Mouse (Mus musculus) embryonic facial prominence, embryonic 15.5 days (tissue): ENCODE results near the gene Baz2b. TPM values are rescaled to one million over a fixed set of nuclear protein-coding genes. Genes with fewer than 3 reads are reported as not detected.
"Not testable (repeated sequence)": the region's sequence is repeated elsewhere in the genome, so short reads cannot be mapped to it uniquely, and the experiment has no call there.

Source experiments
- ATAC-seq: fragments of 200-750 bp; cut with Nextera tagmentation; 2 replicates; pipeline ENCODE4 v1.8.0; 2017; ENCODE audit warnings: low read depth, moderate TSS enrichment; ENCODE audit not compliant: insufficient number of reproducible peaks, low FRiP score, low TSS enrichment
- H3K27ac ChIP-seq: fragments of 300-500 bp; sonication (generic); replicated peaks from 2 replicates; pipeline ENCODE4 v1.5.1; 2015; ENCODE audit warnings: mild to moderate bottlenecking, inconsistent platforms
- H3K27me3 ChIP-seq: fragments of 300-500 bp; sonication (generic); 2 replicates; pipeline ENCODE4 v1.6.1; 2015; ENCODE audit warnings: inconsistent platforms
- H3K36me3 ChIP-seq: fragments of 300-500 bp; sonication (generic); 2 replicates; pipeline ENCODE4 v1.6.1; 2015; ENCODE audit warnings: mild to moderate bottlenecking, inconsistent platforms
- H3K4me1 ChIP-seq: fragments of 300-500 bp; sonication (generic); 2 replicates; pipeline ENCODE4 v1.6.1; 2015; ENCODE audit warnings: inconsistent platforms
- H3K4me2 ChIP-seq: fragments of 300-500 bp; sonication (generic); replicated peaks from 2 replicates; pipeline ENCODE4 v1.6.1; 2015; ENCODE audit warnings: mild to moderate bottlenecking, inconsistent platforms
- H3K4me3 ChIP-seq: fragments of 300-500 bp; sonication (generic); replicated peaks from 2 replicates; pipeline ENCODE4 v1.5.1; 2015; ENCODE audit warnings: mild to moderate bottlenecking, inconsistent platforms
- H3K9ac ChIP-seq: fragments of 300-500 bp; sonication (generic); 2 replicates; pipeline ENCODE4 v1.6.1; 2015; ENCODE audit warnings: inconsistent platforms
- H3K9me3 ChIP-seq: fragments of 300-500 bp; sonication (generic); replicated peaks from 2 replicates; pipeline ENCODE4 v1.6.1; 2016; ENCODE audit warnings: inconsistent platforms
- WGBS: fragments of 180-500 bp; shearing (Covaris S2); methylation state at CpG from one replicate; pipeline ENCODE4 v1.1.7; 2015; 5-methylcytosine and 5-hydroxymethylcytosine counted together
- polyA plus RNA-seq: library from polyadenylated mRNA; unstranded; fragments of >200 nt; fragmentation: Nextera tagmentation; extraction: Ambion mirVana; gene quantifications from 2 replicates; pipeline ENCODE4 v1.2.1, GENCODE M21; 2015

The Baz2b gene
- polyA plus RNA-seq, 1 experiment from 2014 or later, result 58.1 TPM

- Histone ChIP-seq H3K4me2 (no peak overlapping the region), H3K9ac (no peak overlapping the region), H3K9me3 (no peaks in the 10 kb centered on the region), H3K27ac (no peak overlapping the region), H3K4me1 (no peaks in the 10 kb centered on the region), H3K36me3 (no peaks in the 10 kb centered on the region), H3K4me3 (no peak overlapping the region), H3K27me3 (no peaks in the 10 kb centered on the region)
- WGBS, result 91% methylated on average over 11 of the region's 11 CpGs
- no peak for ATAC-seq
Measured at GRCm38 (mm10) chr2:60165679-60166078, 44.0 kb downstream of the Baz2b start.

DNA sequence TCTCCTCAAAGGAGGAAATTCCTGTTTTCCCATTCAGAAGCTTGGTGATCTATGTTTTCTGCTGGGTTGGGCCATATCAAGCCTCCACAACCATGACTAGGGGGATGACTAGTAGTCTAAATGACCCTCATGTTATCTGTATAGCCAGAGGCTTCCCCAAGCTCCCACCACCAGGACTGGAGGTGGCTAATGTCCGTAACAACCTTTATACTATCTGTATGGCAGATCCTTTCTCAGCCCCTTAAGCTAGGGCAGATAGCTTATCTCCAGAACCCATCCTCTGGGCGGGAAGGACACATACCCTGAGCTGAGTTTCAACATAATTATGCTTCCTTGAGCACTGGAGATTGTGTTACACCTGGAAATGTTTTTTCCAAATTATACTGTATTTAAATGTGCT lies 45.9 kb downstream of the Baz2b start:
- no peak overlapping the region for H3K4me2 ChIP-seq
- no peak for ATAC-seq
- 68% methylated on average over 2 of the region's 2 CpGs for WGBS
- H3K27ac ChIP-seq, result no peak overlapping the region
- no peak overlapping the region for H3K4me3 ChIP-seq
- H3K9ac ChIP-seq, result no peak overlapping the region
- H3K9me3 ChIP-seq, result no peaks in the 10 kb centered on the region
- H3K27me3 ChIP-seq, result no peaks in the 10 kb centered on the region
- no peaks in the 10 kb centered on the region for H3K36me3 ChIP-seq
- H3K4me1 ChIP-seq, result no peaks in the 10 kb centered on the region

DNA sequence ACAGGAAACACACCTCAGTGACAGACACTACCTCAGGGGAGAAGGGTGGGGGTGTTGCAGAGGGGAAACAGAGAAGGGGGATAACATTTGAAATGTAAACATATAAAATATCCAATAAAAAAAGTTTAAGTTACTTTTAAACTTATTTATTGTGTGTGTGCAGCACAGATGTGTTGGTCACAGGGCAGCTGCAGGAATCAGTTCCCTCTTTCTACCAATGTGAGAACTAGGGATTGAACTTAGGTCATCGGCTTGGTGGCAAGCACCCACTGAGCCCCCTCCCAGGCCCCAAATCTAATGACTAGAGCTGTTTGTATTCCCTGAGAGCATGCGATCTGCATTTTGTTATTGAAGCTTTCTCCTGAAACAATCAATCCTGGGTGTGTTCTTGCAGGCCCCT lies 57.2 kb downstream of the Baz2b start:
- no peaks in the 10 kb centered on the region for H3K27me3 ChIP-seq

GRCm38 (mm10) chr2:60148651-60149050 lies 61.0 kb downstream of the Baz2b start:
- ATAC-seq, result no peak
- Histone ChIP-seq H3K27ac (no peak overlapping the region), H3K27me3 (no peaks in the 10 kb centered on the region), H3K4me2 (no peak overlapping the region), H3K9me3 (no peaks in the 10 kb centered on the region), H3K9ac (no peak overlapping the region), H3K36me3 (no peaks in the 10 kb centered on the region), H3K4me1 (peaks cover 5% of the 10 kb centered on the region; the same call in 1 of the 2 replicates), H3K4me3 (no peak overlapping the region)
- WGBS, result 61% methylated on average over 5 of the region's 5 CpGs

More for the DNA sequence above, 57.2 kb downstream of the Baz2b start:
- H3K9me3 ChIP-seq, result no peaks in the 10 kb centered on the region
- H3K4me3 ChIP-seq, result no peak overlapping the region
- no peak for ATAC-seq
- WGBS, result 81% methylated on average over 2 of the region's 2 CpGs
- H3K9ac ChIP-seq, result no peak overlapping the region
- no peaks in the 10 kb centered on the region for H3K36me3 ChIP-seq
- H3K27ac ChIP-seq, result no peak overlapping the region
- H3K4me1 ChIP-seq, result no peaks in the 10 kb centered on the region; the same call in 1 of the 2 replicates
- H3K4me2 ChIP-seq, result no peak overlapping the region

DNA sequence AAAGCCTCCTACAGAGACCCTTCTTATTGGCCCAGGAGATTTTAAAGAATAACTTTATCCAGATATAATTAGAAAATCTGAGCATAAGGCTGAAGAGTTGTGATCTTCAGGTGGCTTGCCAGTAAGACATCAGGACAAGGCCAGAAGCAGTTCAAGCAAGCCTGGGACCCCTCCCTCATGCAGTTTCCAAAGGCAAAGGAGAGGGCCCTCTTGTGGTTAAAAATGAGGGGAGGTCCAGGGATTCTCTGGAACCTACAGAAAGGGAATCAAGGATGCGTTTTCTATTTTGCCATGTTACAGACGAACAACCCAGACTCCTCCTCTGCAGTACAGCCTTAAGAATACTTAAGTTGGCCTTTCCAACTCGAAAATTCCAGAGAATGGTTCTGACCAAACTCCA lies 62.2 kb downstream of the Baz2b start:
- no peak for ATAC-seq
- H3K27me3 ChIP-seq, result no peaks in the 10 kb centered on the region
- H3K27ac ChIP-seq, result no peak overlapping the region
- no peaks in the 10 kb centered on the region for H3K9me3 ChIP-seq
- no peak overlapping the region for H3K4me3 ChIP-seq
- H3K4me1 ChIP-seq, result peaks cover 5% of the 10 kb centered on the region; the same call in 1 of the 2 replicates
- WGBS, result 39% methylated on average over 3 of the region's 3 CpGs
- H3K4me2 ChIP-seq, result no peak overlapping the region
- no peak overlapping the region for H3K9ac ChIP-seq
- no peaks in the 10 kb centered on the region for H3K36me3 ChIP-seq

- no peaks in the 10 kb centered on the region for H3K9me3 ChIP-seq
- no peaks in the 10 kb centered on the region for H3K27me3 ChIP-seq
- no peak; the same call in 1 of the 2 replicates for ATAC-seq
- H3K4me3 ChIP-seq, result no peak overlapping the region
- H3K4me2 ChIP-seq, result no peak overlapping the region
- WGBS, result 68% methylated on average over 6 of the region's 6 CpGs
- H3K4me1 ChIP-seq, result peaks cover 5% of the 10 kb centered on the region; the same call in 1 of the 2 replicates
- H3K9ac ChIP-seq, result no peak overlapping the region
- no peaks in the 10 kb centered on the region for H3K36me3 ChIP-seq
- no peak overlapping the region for H3K27ac ChIP-seq
Measured at GRCm38 (mm10) chr2:60145742-60146141, 63.9 kb downstream of the Baz2b start.

GRCm38 (mm10) chr2:60143383-60143782 lies 66.3 kb downstream of the Baz2b start:
- no peak for ATAC-seq
- Histone ChIP-seq H3K27me3 (no peaks in the 10 kb centered on the region), H3K4me3 (no peak overlapping the region), H3K4me1 (peaks cover 5% of the 10 kb centered on the region; the same call in 1 of the 2 replicates), H3K27ac (no peak overlapping the region), H3K4me2 (no peak overlapping the region), H3K36me3 (no peaks in the 10 kb centered on the region), H3K9me3 (no peaks in the 10 kb centered on the region), H3K9ac (no peak overlapping the region)
- WGBS, result 52% methylated on average over 5 of the region's 5 CpGs

- Histone ChIP-seq H3K4me3 (no peak overlapping the region), H3K9ac (no peak overlapping the region), H3K27me3 (no peaks in the 10 kb centered on the region), H3K9me3 (no peaks in the 10 kb centered on the region), H3K27ac (no peak overlapping the region), H3K4me2 (no peak overlapping the region), H3K36me3 (no peaks in the 10 kb centered on the region), H3K4me1 (0 out of 2 replicates have a peak, but pooled peaks cover 5% of the 10 kb centered on the region)
- WGBS, result 77% methylated on average over 2 of the region's 2 CpGs
- ATAC-seq, result no peak
Measured at GRCm38 (mm10) chr2:60142281-60142680, 67.4 kb downstream of the Baz2b start.

DNA sequence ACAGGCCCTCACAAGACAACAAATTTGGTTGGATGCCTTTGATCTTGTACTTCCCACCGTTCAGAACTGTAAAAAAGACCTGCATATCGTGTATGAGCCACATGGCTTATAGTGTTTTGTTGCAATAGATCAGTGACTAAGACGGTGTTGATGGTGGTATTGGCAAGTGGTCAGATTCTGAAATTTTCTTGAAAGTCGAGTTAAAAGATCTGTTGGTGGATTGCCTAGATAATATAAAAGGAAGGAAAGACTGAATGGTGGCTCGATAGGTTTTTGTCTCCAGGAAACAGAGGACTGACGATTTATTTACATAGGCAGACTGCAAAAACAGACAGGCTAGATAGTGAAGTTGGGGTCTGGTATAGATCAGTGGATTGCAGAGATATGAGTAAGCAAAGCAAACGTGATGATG lies 70.9 kb downstream of the Baz2b start:
- Histone ChIP-seq H3K36me3 (no peaks in the 10 kb centered on the region), H3K27me3 (no peaks in the 10 kb centered on the region), H3K4me2 (no peak overlapping the region), H3K4me1 (0 out of 2 replicates have a peak, but pooled peaks cover under 1% of the 10 kb centered on the region), H3K9me3 (no peaks in the 10 kb centered on the region), H3K4me3 (no peak overlapping the region), H3K27ac (no peak overlapping the region), H3K9ac (no peak overlapping the region)
- no peak for ATAC-seq
- 45% methylated on average over 7 of the region's 7 CpGs for WGBS

DNA sequence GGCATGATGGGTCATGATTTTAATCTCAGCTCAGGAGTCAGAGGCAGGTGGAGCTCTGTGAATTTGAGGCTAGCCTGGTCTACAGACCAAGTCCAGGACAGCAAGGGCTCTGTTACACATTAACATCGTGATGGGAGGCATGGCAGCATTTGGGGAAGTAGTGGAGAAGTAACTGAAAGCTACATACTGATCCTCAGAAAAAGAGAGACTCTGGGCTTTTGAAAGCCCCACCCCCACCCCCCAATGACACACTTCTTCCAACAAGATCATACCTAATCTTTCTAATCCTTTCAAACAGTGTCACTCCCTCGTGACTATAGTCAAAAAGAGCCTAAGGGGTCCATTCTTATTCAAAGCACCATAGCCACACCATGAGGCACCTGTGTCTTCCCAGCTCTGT lies 73.8 kb downstream of the Baz2b start:
- Histone ChIP-seq H3K27me3 (no peaks in the 10 kb centered on the region), H3K4me3 (no peak overlapping the region), H3K4me1 (peaks cover 12% of the 10 kb centered on the region), H3K9ac (no peak overlapping the region), H3K4me2 (no peak overlapping the region), H3K27ac (no peak overlapping the region), H3K36me3 (no peaks in the 10 kb centered on the region), H3K9me3 (no peaks in the 10 kb centered on the region)
- 60% methylated on average over 2 of the region's 2 CpGs for WGBS
- ATAC-seq, result no peak

DNA sequence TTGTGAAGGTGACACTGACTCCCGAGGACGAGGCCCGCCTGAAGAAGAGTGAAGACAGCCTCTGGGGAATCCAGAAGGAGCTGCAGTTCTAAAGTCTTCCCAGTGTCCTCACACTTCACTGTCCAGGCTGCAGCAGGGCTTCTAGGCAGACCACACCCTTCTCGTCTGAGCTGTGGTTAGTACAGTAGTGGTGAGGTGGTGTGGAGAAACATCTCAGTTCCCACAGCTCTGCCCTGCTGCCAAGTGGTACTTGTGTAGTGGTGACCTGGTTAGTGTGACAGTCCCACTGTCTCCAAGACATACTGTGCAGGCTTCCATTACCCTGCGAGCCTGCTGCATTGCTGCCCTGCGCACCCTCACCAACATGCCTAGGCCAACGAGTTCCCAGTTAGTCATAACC lies 74.7 kb downstream of the Baz2b start:
- H3K4me2 ChIP-seq, H3K27ac ChIP-seq, H3K9ac ChIP-seq, H3K4me3 ChIP-seq, H3K27me3 ChIP-seq, ATAC-seq, H3K9me3 ChIP-seq, H3K36me3 ChIP-seq: not testable (repeated sequence)
- WGBS, result 91% methylated on average over 7 of the region's 7 CpGs
- peaks cover 12% of the 10 kb centered on the region for H3K4me1 ChIP-seq

- no peak overlapping the region for H3K4me2 ChIP-seq
- no peak for ATAC-seq
- no peaks in the 10 kb centered on the region for H3K9me3 ChIP-seq
Measured at GRCm38 (mm10) chr2:60133072-60133471, 76.6 kb downstream of the Baz2b start.

More at GRCm38 (mm10) chr2:60133072-60133471, 76.6 kb downstream of the Baz2b start:
- Histone ChIP-seq H3K27ac (peak overlapping the region; percentile 39; the same call in 1 of the 2 replicates), H3K36me3 (no peaks in the 10 kb centered on the region), H3K27me3 (no peaks in the 10 kb centered on the region), H3K9ac (no peak overlapping the region), H3K4me3 (no peak overlapping the region), H3K4me1 (peaks cover 12% of the 10 kb centered on the region)
- 52% methylated on average over 2 of the region's 2 CpGs for WGBS
